23 mouse cellular contexts compared by ENCODE assay signal in the genomic region with DNA sequence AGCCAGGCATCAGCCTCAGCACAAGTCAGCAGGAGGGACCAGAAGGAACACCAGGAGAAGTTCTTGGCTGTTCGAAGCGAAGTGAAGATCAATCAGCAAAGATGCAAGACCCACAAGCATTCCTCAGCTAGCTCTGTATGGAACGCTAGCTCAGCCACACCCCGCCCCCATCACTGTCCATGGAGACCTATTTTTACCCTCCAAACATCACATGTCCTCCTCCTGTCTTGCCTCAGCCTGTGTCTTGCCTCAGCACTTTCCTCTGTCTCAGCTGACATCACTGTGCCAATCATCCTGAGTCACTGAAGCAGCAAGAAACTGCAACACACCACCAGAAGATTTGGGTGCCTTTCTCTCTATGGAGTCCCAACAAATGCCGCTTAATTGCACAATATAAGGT.
DNase-seq lines count a peak whose midpoint lies in the region; ATAC-seq lines count a peak whose summit lies in the region.
"Had no signal": no experiment of that assay in that cellular context is flagged by ENCODE, and none has a peak within 500 bp of the region (broad histone marks: within the 10 kb centered on the region; RNA-seq: fewer than 3 reads in every experiment).

No protein-coding gene starts in this region.

- peak overlapping the region; percentile 14; the same call in 1 of the 2 replicates for H3K4me2 ChIP-seq in heart, embryonic 14.5 days (ENCODE audit: low read length)
- H3K4me2 ChIP-seq: forebrain, embryonic 13.5 days; limb, embryonic 13.5 days; liver, embryonic 11.5 days; lung, embryonic 15.5 days; midbrain, embryonic 12.5 days; neural tube, embryonic 13.5 days; stomach, embryonic 15.5 days had no signal

- H3K4me1 ChIP-seq in heart, embryonic 14.5 days (ENCODE audit: control insufficient read depth in 2 of 2, insufficient read depth in 2 of 2, low read length in 2 of 2) = peaks cover 2 to 6% of the 10 kb centered on the region in 2 experiments; a peak in 2 of 4 replicates
- H3K4me1 ChIP-seq: forebrain, embryonic 13.5 days; limb, embryonic 13.5 days; lung, embryonic 15.5 days; midbrain, embryonic 12.5 days; neural tube, embryonic 13.5 days; stomach, embryonic 15.5 days had no signal

- no peak overlapping the region for H3K4me3 ChIP-seq in heart, embryonic 14.5 days (ENCODE audit: control insufficient read depth in 1 of 2, insufficient read depth in 1 of 2, low read depth in 1 of 2, low read length in 2 of 2)
- H3K4me3 ChIP-seq: forebrain, embryonic 13.5 days; limb, embryonic 13.5 days; lung, embryonic 15.5 days; midbrain, embryonic 12.5 days; myocyte; neural tube, embryonic 13.5 days; stomach, embryonic 15.5 days had no signal

- no peaks in the 10 kb centered on the region for H3K9me3 ChIP-seq in heart, embryonic 14.5 days (ENCODE audit: control insufficient read depth, low read length)
- H3K9me3 ChIP-seq: forebrain, embryonic 13.5 days; G1E; limb, embryonic 13.5 days; lung, embryonic 15.5 days; midbrain, embryonic 12.5 days; neural tube, embryonic 13.5 days; stomach, embryonic 15.5 days had no signal

- peak; percentile 4 to 34 for DNase-seq in heart, adult 18-20 months
- peak; percentile 11 for DNase-seq in heart, adult 8-10 months (ENCODE audit: low spot score)
- peak; percentile 29 for DNase-seq in heart, postnatal 4 days
- DNase-seq in right cerebral cortex, postnatal 25 days = no peak
- DNase-seq: adrenal gland, postnatal 10 days; cerebellum, adult 8-10 months; cerebellum, postnatal 25 days; gastrocnemius, postnatal 25 days; kidney, adult 2 months; lung, postnatal 4 days had no signal

- H3K27me3 ChIP-seq in heart, embryonic 14.5 days (ENCODE audit: control insufficient read depth, insufficient read depth, low read length) = no peaks in the 10 kb centered on the region
- H3K27me3 ChIP-seq: forebrain, embryonic 13.5 days; limb, embryonic 13.5 days; lung, embryonic 15.5 days; midbrain, embryonic 12.5 days; neural tube, embryonic 13.5 days; stomach, embryonic 15.5 days had no signal

- H3K9ac ChIP-seq in heart, embryonic 14.5 days (ENCODE audit: low read length) = no peak overlapping the region
- H3K9ac ChIP-seq: forebrain, embryonic 13.5 days; limb, embryonic 13.5 days; lung, embryonic 15.5 days; midbrain, embryonic 12.5 days; neural tube, embryonic 13.5 days; stomach, embryonic 15.5 days had no signal

- 44% methylated on average over 5 of the region's 5 CpGs for WGBS in heart, embryonic 14.5 days

- 0 out of 2 replicates have a peak, but pooled peaks have one; percentile 47 for ATAC-seq in heart, embryonic 14.5 days (ENCODE audit: insufficient number of reproducible peaks, insufficient read depth, low FRiP score, low read depth)
- no peak for ATAC-seq in CD4-positive, CD25-positive, alpha-beta regulatory T cell, adult 4 months
- ATAC-seq: forebrain, embryonic 13.5 days; hindbrain, embryonic 16.5 days had no signal

- H3K27ac ChIP-seq in heart, embryonic 14.5 days (replicated peaks in 1 of 2; ENCODE audit: control insufficient read depth in 1 of 2, insufficient read depth in 1 of 2, low read depth in 2 of 2, low read length in 2 of 2) = peak overlapping the region in 1 of 2 experiments; percentile 55; a peak in 2 of 4 replicates
- H3K27ac ChIP-seq: forebrain, embryonic 13.5 days; kidney, postnatal 0 days; limb, embryonic 13.5 days; lung, embryonic 15.5 days; midbrain, embryonic 12.5 days; neural tube, embryonic 13.5 days; stomach, embryonic 15.5 days had no signal

- no peaks in the 10 kb centered on the region for H3K36me3 ChIP-seq in heart, embryonic 14.5 days (ENCODE audit: control insufficient read depth, insufficient read depth, low read length)
- H3K36me3 ChIP-seq: G1E; limb, embryonic 13.5 days; lung, embryonic 15.5 days; midbrain, embryonic 12.5 days; neural tube, embryonic 13.5 days; stomach, embryonic 15.5 days had no signal
